Mouse (Mus musculus): ENCODE data around the gene Rasa4. TPM values are rescaled to one million over a fixed set of nuclear protein-coding genes. Genes with fewer than 3 reads are reported as not detected.
"Not testable (repeated sequence)": the region's sequence is repeated elsewhere in the genome, so short reads cannot be mapped to it uniquely, and the experiment has no call there.

The Rasa4 gene
- polyA plus RNA-seq, 1 experiment from 2014 or later: 2.8 TPM

GRCm38 (mm10) chr5:136041260-136041659, 42.5 kb upstream of the Rasa4 start:
- Histone ChIP-seq H3K27ac (ENCODE audit: low read length) (no peak overlapping the region), H3K4me2 (replicated peaks; ENCODE audit: low read depth, low read length) (no peak overlapping the region), H3K4me1 (ENCODE audit: insufficient read depth, low read depth, low read length) (no peaks in the 10 kb centered on the region), H3K9ac (replicated peaks; ENCODE audit: low read depth) (no peak overlapping the region), H3K9me3 (ENCODE audit: low read length) (no peaks in the 10 kb centered on the region), H3K4me3 (ENCODE audit: low read depth, low read length) (no peak overlapping the region), H3K36me3 (ENCODE audit: insufficient read depth, low read length) (no peaks in the 10 kb centered on the region), H3K27me3 (replicated peaks; ENCODE audit: insufficient read depth, low read length) (no peaks in the 10 kb centered on the region)
- ATAC-seq (no peak), DNase-seq (ENCODE audit: low spot score) (peak; percentile 37)
- TF ChIP-seq CTCF (IDR thresholded peaks at IDR 0.05): no peak
- no peak for TF ChIP-seq EP300 (IDR thresholded peaks at IDR 0.05)
- WGBS: 19% methylated on average over 2 of the region's 2 CpGs

GRCm38 (mm10) chr5:136041666-136042065, 42.0 kb upstream of the Rasa4 start:
- Histone ChIP-seq H3K9ac (replicated peaks; ENCODE audit: low read depth) (no peak overlapping the region), H3K4me2 (replicated peaks; ENCODE audit: low read depth, low read length) (no peak overlapping the region), H3K9me3 (ENCODE audit: low read length) (no peaks in the 10 kb centered on the region), H3K4me1 (ENCODE audit: insufficient read depth, low read depth, low read length) (no peaks in the 10 kb centered on the region), H3K36me3 (ENCODE audit: insufficient read depth, low read length) (no peaks in the 10 kb centered on the region), H3K27me3 (replicated peaks; ENCODE audit: insufficient read depth, low read length) (no peaks in the 10 kb centered on the region), H3K27ac (ENCODE audit: low read length) (no peak overlapping the region), H3K4me3 (ENCODE audit: low read depth, low read length) (no peak overlapping the region)
- DNase-seq (ENCODE audit: low spot score): no peak
- TF ChIP-seq EP300 (IDR thresholded peaks at IDR 0.05): no peak
- no peak for TF ChIP-seq CTCF (IDR thresholded peaks at IDR 0.05)
- ATAC-seq: no peak
- WGBS: 91% methylated on average over 8 of the region's 8 CpGs

- WGBS: 66% methylated on average over 13 of the region's 13 CpGs
- H3K4me3 ChIP-seq (ENCODE audit: low read depth, low read length): no peak overlapping the region
Measured at GRCm38 (mm10) chr5:136044865-136045264, 38.9 kb upstream of the Rasa4 start.

GRCm38 (mm10) chr5:136045408-136045807, 38.3 kb upstream of the Rasa4 start:
- Histone ChIP-seq H3K4me1 (ENCODE audit: insufficient read depth, low read depth, low read length) (no peaks in the 10 kb centered on the region), H3K9me3 (ENCODE audit: low read length) (no peaks in the 10 kb centered on the region), H3K4me3 (ENCODE audit: low read depth, low read length) (no peak overlapping the region), H3K36me3 (ENCODE audit: insufficient read depth, low read length) (no peaks in the 10 kb centered on the region), H3K27ac (ENCODE audit: low read length) (no peak overlapping the region), H3K27me3 (replicated peaks; ENCODE audit: insufficient read depth, low read length) (no peaks in the 10 kb centered on the region), H3K9ac (replicated peaks; ENCODE audit: low read depth) (no peak overlapping the region), H3K4me2 (replicated peaks; ENCODE audit: low read depth, low read length) (no peak overlapping the region)
- ATAC-seq: no peak
- WGBS: 30% methylated on average over 9 of the region's 9 CpGs
- TF ChIP-seq CTCF (IDR thresholded peaks at IDR 0.05): peak; percentile 61
- TF ChIP-seq EP300 (IDR thresholded peaks at IDR 0.05): no peak
- DNase-seq (ENCODE audit: low spot score): no peak

More at GRCm38 (mm10) chr5:136044865-136045264, 38.9 kb upstream of the Rasa4 start:
- TF ChIP-seq EP300 (IDR thresholded peaks at IDR 0.05) (no peak), CTCF (IDR thresholded peaks at IDR 0.05) (peak; percentile 57)
- no peaks in the 10 kb centered on the region for H3K9me3 ChIP-seq (ENCODE audit: low read length)
- no peaks in the 10 kb centered on the region for H3K27me3 ChIP-seq (replicated peaks; ENCODE audit: insufficient read depth, low read length)
- no peaks in the 10 kb centered on the region for H3K4me1 ChIP-seq (ENCODE audit: insufficient read depth, low read depth, low read length)
- no peak overlapping the region for H3K27ac ChIP-seq (ENCODE audit: low read length)
- DNase-seq (ENCODE audit: low spot score) (no peak), ATAC-seq (no peak)
- no peak overlapping the region for H3K9ac ChIP-seq (replicated peaks; ENCODE audit: low read depth)
- H3K36me3 ChIP-seq (ENCODE audit: insufficient read depth, low read length): no peaks in the 10 kb centered on the region
- no peak overlapping the region for H3K4me2 ChIP-seq (replicated peaks; ENCODE audit: low read depth, low read length)

GRCm38 (mm10) chr5:136045987-136046386, 37.7 kb upstream of the Rasa4 start:
- Histone ChIP-seq H3K27me3 (replicated peaks; ENCODE audit: insufficient read depth, low read length) (no peaks in the 10 kb centered on the region), H3K27ac (ENCODE audit: low read length) (no peak overlapping the region), H3K9ac (replicated peaks; ENCODE audit: low read depth) (no peak overlapping the region), H3K4me3 (ENCODE audit: low read depth, low read length) (no peak overlapping the region), H3K36me3 (ENCODE audit: insufficient read depth, low read length) (no peaks in the 10 kb centered on the region), H3K4me1 (ENCODE audit: insufficient read depth, low read depth, low read length) (no peaks in the 10 kb centered on the region), H3K9me3 (ENCODE audit: low read length) (no peaks in the 10 kb centered on the region), H3K4me2 (replicated peaks; ENCODE audit: low read depth, low read length) (no peak overlapping the region)
- WGBS: 2% methylated on average over 10 of the region's 10 CpGs
- peak; percentile 60 for ATAC-seq
- TF ChIP-seq EP300 (IDR thresholded peaks at IDR 0.05): no peak
- TF ChIP-seq CTCF (IDR thresholded peaks at IDR 0.05): peak; percentile 89
- DNase-seq (ENCODE audit: low spot score): peak; percentile 77

- not testable (repeated sequence) for H3K4me3 ChIP-seq (ENCODE audit: low read depth, low read length); H3K27me3 ChIP-seq (replicated peaks; ENCODE audit: insufficient read depth, low read length); DNase-seq (ENCODE audit: low spot score); H3K9ac ChIP-seq (replicated peaks; ENCODE audit: low read depth); H3K9me3 ChIP-seq (ENCODE audit: low read length); H3K4me1 ChIP-seq (ENCODE audit: insufficient read depth, low read depth, low read length); H3K27ac ChIP-seq (ENCODE audit: low read length); H3K36me3 ChIP-seq (ENCODE audit: insufficient read depth, low read length); ATAC-seq; H3K4me2 ChIP-seq (replicated peaks; ENCODE audit: low read depth, low read length)
Measured at GRCm38 (mm10) chr5:136048541-136048940, 35.2 kb upstream of the Rasa4 start.

GRCm38 (mm10) chr5:136049926-136050325, 33.8 kb upstream of the Rasa4 start:
- Histone ChIP-seq H3K9ac (replicated peaks; ENCODE audit: low read depth) (no peak overlapping the region), H3K9me3 (ENCODE audit: low read length) (no peaks in the 10 kb centered on the region), H3K4me1 (ENCODE audit: insufficient read depth, low read depth, low read length) (no peaks in the 10 kb centered on the region), H3K27ac (ENCODE audit: low read length) (no peak overlapping the region), H3K4me2 (replicated peaks; ENCODE audit: low read depth, low read length) (no peak overlapping the region), H3K36me3 (ENCODE audit: insufficient read depth, low read length) (no peaks in the 10 kb centered on the region), H3K4me3 (ENCODE audit: low read depth, low read length) (no peak overlapping the region), H3K27me3 (replicated peaks; ENCODE audit: insufficient read depth, low read length) (no peaks in the 10 kb centered on the region)
- TF ChIP-seq EP300 (IDR thresholded peaks at IDR 0.05) (no peak), CTCF (IDR thresholded peaks at IDR 0.05) (no peak)
- DNase-seq (ENCODE audit: low spot score): no peak
- ATAC-seq: no peak
- WGBS: 57% methylated on average over 6 of the region's 6 CpGs

Measured in lung, postnatal 0 days (tissue).